Mouse (Mus musculus) liver, embryonic 14.5 days (tissue): ENCODE results near the gene Lipm. TPM values are rescaled to one million over a fixed set of nuclear protein-coding genes. Genes with fewer than 3 reads are reported as not detected.

Experiments
- ATAC-seq: fragments of 200-750 bp; cut with Nextera tagmentation; 2 replicates; pipeline ENCODE4 v1.8.0; 2017; ENCODE audit warnings: moderate number of reproducible peaks, mild to moderate bottlenecking, moderate library complexity; ENCODE audit not compliant: insufficient read depth
- DNase-seq, 3 experiments: peaks; one replicate each; pipeline ENCODE4 v3.0.0-alpha.2; 2012 to 2013; ENCODE audit warnings: low read depth in 3 of 3, low spot score in 3 of 3
- H3K27ac ChIP-seq: fragments of 300-500 bp; sonication (generic); 2 replicates; pipeline ENCODE4 v1.5.1; 2014; ENCODE audit warnings: moderate library complexity, mild to moderate bottlenecking, control low read depth, inconsistent platforms
- H3K27me3 ChIP-seq: fragments of 300-500 bp; sonication (generic); 2 replicates; pipeline ENCODE4 v1.6.1; 2014; ENCODE audit warnings: mild to moderate bottlenecking, low read length, moderate library complexity; ENCODE audit not compliant: control insufficient read depth, insufficient read depth
- H3K36me3 ChIP-seq: fragments of 300-500 bp; sonication (generic); replicated peaks from 2 replicates; pipeline ENCODE4 v1.6.1; 2014; ENCODE audit warnings: low read depth; ENCODE audit not compliant: control insufficient read depth, insufficient read depth
- H3K4me1 ChIP-seq, 2 experiments: fragments of 200-500 bp in 1 of 2; fragments of 300-500 bp in 1 of 2; sonication (generic) in 1 of 2; replicated peaks; 2 replicates each; pipeline ENCODE4 v1.6.1; 2012 to 2014; ENCODE audit warnings: antibody characterized with exemption in 1 of 2, inconsistent platforms in 1 of 2, low read length in 1 of 2; ENCODE audit not compliant: control insufficient read depth in 2 of 2, insufficient read depth in 2 of 2
- H3K4me2 ChIP-seq: fragments of 300-500 bp; sonication (generic); 2 replicates; pipeline ENCODE4 v1.6.1; 2014; ENCODE audit warnings: low read depth, mild to moderate bottlenecking, control low read depth, moderate library complexity
- H3K4me3 ChIP-seq, 2 experiments: fragments of 200-500 bp in 1 of 2; fragments of 300-500 bp in 1 of 2; sonication (generic) in 1 of 2; 2 replicates each; pipeline ENCODE4 v1.5.1; 2012 to 2014; ENCODE audit warnings: low read depth in 2 of 2, low read length in 2 of 2, mild to moderate bottlenecking in 2 of 2, control low read depth in 1 of 2, inconsistent platforms in 1 of 2, moderate library complexity in 1 of 2; ENCODE audit not compliant: insufficient read depth in 1 of 2
- H3K9ac ChIP-seq: fragments of 300-500 bp; sonication (generic); replicated peaks from 2 replicates; pipeline ENCODE4 v1.6.1; 2014; ENCODE audit warnings: mild to moderate bottlenecking, control low read depth, moderate library complexity
- H3K9me3 ChIP-seq: fragments of 300-500 bp; sonication (generic); 2 replicates; pipeline ENCODE4 v1.6.1; 2016; ENCODE audit warnings: low read length, mixed read lengths; ENCODE audit not compliant: control insufficient read depth
- CTCF ChIP-seq: IDR thresholded peaks from 2 replicates; pipeline ENCODE4 v1.5.1; 2016; ENCODE audit warnings: antibody characterized with exemption, low read depth, control low read depth
- EP300 ChIP-seq: IDR thresholded peaks from 2 replicates; pipeline ENCODE4 v1.6.1; 2016; ENCODE audit warnings: antibody characterized with exemption, low read depth
- WGBS: fragments of 180-500 bp; shearing (Covaris S2); extraction: QIAGEN DNeasy Blood & Tissue Kit; methylation state at CpG from one replicate; pipeline ENCODE4 v1.1.7; 2014; ENCODE audit not compliant: insufficient replicate concordance; 5-methylcytosine and 5-hydroxymethylcytosine counted together
- polyA plus RNA-seq, 2 experiments: library from polyadenylated mRNA; depleted of rRNA in 1 of 2; stranded (reverse) in 1 of 2; unstranded in 1 of 2; fragments of >200 nt; fragmentation: Nextera tagmentation in 1 of 2; extraction: Ambion mirVana in 1 of 2; gene quantifications; 2 replicates each; pipeline versions ENCODE4 v1.2.1 to v1.2.3; 2012 to 2014

Gene Lipm
- polyA plus RNA-seq, 2 experiments = not detected

DNA sequence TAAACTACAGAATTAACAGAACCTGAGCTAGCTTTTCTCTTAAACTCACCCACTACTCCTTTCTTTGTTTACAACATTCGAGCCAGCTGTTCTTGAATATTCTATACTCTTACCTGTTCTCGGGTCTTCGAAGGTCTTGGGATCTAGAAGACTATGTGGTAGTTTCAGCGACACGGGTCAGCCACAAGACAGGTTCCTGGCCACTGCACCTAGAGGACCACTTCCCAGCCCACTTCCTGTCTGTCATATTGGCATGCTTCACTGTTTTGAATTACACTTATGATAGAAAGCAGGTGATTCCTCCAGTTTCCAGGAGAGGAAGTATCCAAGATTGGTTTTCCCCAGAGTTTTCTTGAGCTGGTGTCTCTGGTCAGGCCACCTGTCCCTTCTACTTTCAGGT, 62.0 kb downstream of the Lipm start:
- DNase-seq = no peak
- no peak overlapping the region for H3K27ac ChIP-seq
- 50% methylated on average over 5 of the region's 5 CpGs for WGBS

GRCm38 (mm10) chr19:34165891-34166290, 65.2 kb downstream of the Lipm start, which contains the start of gene Ankrd22:
Gene Ankrd22, minus strand, starts transcription at chr19:34166053.
- H3K9me3 ChIP-seq = no peaks in the 10 kb centered on the region
- H3K27me3 ChIP-seq = no peaks in the 10 kb centered on the region
- no peak within 1 kb of the TSS for H3K4me2 ChIP-seq
- H3K36me3 ChIP-seq = no peaks in the 10 kb centered on the region
- H3K27ac ChIP-seq = no peak within 1 kb of the TSS
- ATAC-seq (no peak), DNase-seq (no peak)
- no peaks in the 10 kb centered on the region for H3K4me1 ChIP-seq
- 35% methylated on average over 5 of the region's 5 CpGs for WGBS
- H3K9ac ChIP-seq = no peak within 1 kb of the TSS
- TF ChIP-seq CTCF (no peak), EP300 (no peak)
- no peak within 1 kb of the TSS for H3K4me3 ChIP-seq

More for the DNA sequence above, 62.0 kb downstream of the Lipm start:
- TF ChIP-seq CTCF = no peak
- no peak for TF ChIP-seq EP300
- no peaks in the 10 kb centered on the region for H3K36me3 ChIP-seq
- no peaks in the 10 kb centered on the region for H3K4me1 ChIP-seq
- H3K4me2 ChIP-seq = no peak overlapping the region
- H3K9ac ChIP-seq = no peak overlapping the region
- H3K4me3 ChIP-seq = no peak overlapping the region
- no peaks in the 10 kb centered on the region for H3K9me3 ChIP-seq
- no peak for ATAC-seq
- no peaks in the 10 kb centered on the region for H3K27me3 ChIP-seq

GRCm38 (mm10) chr19:34166386-34166785, 65.7 kb downstream of the Lipm start:
- Histone ChIP-seq H3K9ac (no peak overlapping the region), H3K27me3 (no peaks in the 10 kb centered on the region), H3K4me1 (no peaks in the 10 kb centered on the region), H3K4me2 (no peak overlapping the region), H3K9me3 (no peaks in the 10 kb centered on the region), H3K36me3 (no peaks in the 10 kb centered on the region), H3K4me3 (no peak overlapping the region), H3K27ac (no peak overlapping the region)
- WGBS = 68% methylated on average over 4 of the region's 4 CpGs
- TF ChIP-seq CTCF = no peak
- no peak for TF ChIP-seq EP300
- DNase-seq (no peak), ATAC-seq (no peak)

DNA sequence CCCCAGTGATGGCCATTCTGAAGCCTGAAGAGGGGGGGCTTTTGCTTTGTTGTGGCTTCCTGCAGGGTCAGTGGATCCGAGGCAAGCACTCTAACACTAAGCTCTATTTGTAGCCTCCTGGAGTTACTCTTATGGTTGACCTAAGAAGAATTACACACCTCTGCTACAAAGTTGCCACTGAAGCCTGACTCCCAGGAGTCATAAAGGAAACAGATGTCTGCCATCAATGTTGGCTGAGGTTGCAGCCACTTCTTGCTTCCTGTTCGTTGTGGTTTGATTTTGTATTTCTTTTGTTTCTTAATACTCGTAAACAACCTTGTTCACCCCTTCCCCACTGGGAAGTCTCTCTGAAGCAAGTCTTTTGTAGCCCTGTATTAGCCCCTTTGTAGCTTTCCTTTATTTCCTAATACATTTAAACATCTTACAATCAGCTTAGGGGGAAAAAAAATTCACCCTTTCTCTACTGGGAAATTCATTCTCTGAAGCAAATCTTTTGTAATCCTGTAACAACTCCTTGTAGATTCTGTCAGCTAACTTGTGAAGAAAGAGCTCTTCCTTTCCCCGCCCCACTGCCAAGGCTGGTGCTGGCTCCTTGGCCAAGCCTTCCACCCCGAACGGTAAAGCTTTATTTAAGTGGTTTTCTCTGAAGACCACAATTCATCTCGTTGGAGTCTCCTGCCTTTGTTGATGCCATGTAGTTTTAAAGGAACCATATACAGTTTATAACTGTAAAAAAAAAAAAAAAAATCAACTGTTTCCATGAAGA, 67.3 kb downstream of the Lipm start:
- TF ChIP-seq CTCF = no peak
- no peak for TF ChIP-seq EP300
- Histone ChIP-seq H3K36me3 (no peaks in the 10 kb centered on the region), H3K27ac (no peak overlapping the region), H3K27me3 (no peaks in the 10 kb centered on the region), H3K4me2 (no peak overlapping the region), H3K9me3 (no peaks in the 10 kb centered on the region), H3K4me1 (no peaks in the 10 kb centered on the region), H3K4me3 (no peak overlapping the region), H3K9ac (no peak overlapping the region)
- WGBS = 20% methylated on average over 7 of the region's 7 CpGs
- DNase-seq (no peak), ATAC-seq (no peak)

GRCm38 (mm10) chr19:34169121-34169520, 68.4 kb downstream of the Lipm start:
- H3K36me3 ChIP-seq = no peaks in the 10 kb centered on the region
- ATAC-seq (no peak), DNase-seq (no peak)
- no peak overlapping the region for H3K4me3 ChIP-seq
- H3K4me1 ChIP-seq = no peaks in the 10 kb centered on the region
- H3K4me2 ChIP-seq = no peak overlapping the region
- no peaks in the 10 kb centered on the region for H3K9me3 ChIP-seq
- TF ChIP-seq EP300 (no peak), CTCF (no peak)
- H3K27ac ChIP-seq = no peak overlapping the region
- H3K9ac ChIP-seq = no peak overlapping the region
- no peaks in the 10 kb centered on the region for H3K27me3 ChIP-seq
